Mouse (Mus musculus) heart, postnatal 36 days (tissue): ENCODE data around the gene Cnpy1. TPM values are rescaled to one million over a fixed set of nuclear protein-coding genes. Genes with fewer than 3 reads are reported as not detected.

Experiments used
- DNase-seq, 2 experiments: peaks; one replicate each; pipeline ENCODE4 v3.0.0; 2021 to 2022
- intact Hi-C: fragments of 180-260 bp; cut with DNase I; formaldehyde crosslinking; loops from one replicate; pipeline ENCODE4 v1.15.1; 2025
- total RNA-seq, 2 experiments: library from RNA; stranded (reverse); gene quantifications; 2 replicates each; pipeline ENCODE4 v1.2.3; 2021

Cnpy1 gene
- total RNA-seq, result not detected

DNA sequence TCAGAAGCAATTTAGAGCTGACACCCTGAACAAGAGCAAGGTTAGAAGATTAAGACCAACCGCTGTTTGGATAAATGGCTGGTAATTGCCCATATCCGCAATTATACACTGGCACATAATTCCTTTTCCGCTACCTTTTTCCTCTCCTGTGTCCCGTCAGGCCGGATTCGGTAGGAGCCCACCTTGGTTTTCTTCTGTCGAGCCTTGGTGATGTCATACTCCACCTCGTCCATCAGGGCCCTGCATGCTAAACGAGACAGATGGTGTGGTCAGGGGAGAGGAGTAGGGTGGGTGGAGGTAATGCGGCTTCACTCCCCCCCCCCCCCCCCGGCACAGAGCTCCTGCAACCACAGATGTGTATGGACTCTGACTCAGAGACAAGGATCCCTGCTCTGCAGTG lies at the start of gene Cnpy1:
Gene Cnpy1 (minus strand): TSS at position 233 of the 400 bp plus-strand sequence.
- intact Hi-C loops, result no loop called here
- DNase-seq, result no peak

DNA sequence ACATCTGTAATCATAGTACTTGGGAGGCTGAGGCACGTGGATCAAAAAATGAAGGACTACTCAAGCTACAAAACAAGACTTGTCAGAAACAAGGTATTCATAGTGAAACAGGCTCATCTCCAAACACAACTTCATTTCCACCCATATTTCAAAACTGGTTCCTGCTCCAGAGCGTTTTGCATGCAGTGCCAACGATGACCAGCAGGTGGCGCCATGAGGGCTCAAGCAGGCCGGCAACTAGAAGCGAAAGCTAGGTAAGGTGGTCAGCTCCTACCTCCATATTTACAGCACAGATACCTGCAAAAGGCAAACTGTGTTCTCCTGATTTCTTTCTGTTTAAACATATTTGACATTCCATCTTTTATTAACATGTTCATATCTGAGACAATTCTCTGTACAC lies 48.4 kb upstream of the Cnpy1 start:
- intact Hi-C loops, result loop anchor here (1.0 kb wide), 1 partner anchor 94 kb away; no protein-coding TSS in a partner anchor
- peak; percentile 83 to 94 for DNase-seq

- no peak for DNase-seq
- intact Hi-C loops, result no loop called here
Measured at GRCm38 (mm10) chr5:28292281-28292680, 46.7 kb upstream of the Cnpy1 start.

DNA sequence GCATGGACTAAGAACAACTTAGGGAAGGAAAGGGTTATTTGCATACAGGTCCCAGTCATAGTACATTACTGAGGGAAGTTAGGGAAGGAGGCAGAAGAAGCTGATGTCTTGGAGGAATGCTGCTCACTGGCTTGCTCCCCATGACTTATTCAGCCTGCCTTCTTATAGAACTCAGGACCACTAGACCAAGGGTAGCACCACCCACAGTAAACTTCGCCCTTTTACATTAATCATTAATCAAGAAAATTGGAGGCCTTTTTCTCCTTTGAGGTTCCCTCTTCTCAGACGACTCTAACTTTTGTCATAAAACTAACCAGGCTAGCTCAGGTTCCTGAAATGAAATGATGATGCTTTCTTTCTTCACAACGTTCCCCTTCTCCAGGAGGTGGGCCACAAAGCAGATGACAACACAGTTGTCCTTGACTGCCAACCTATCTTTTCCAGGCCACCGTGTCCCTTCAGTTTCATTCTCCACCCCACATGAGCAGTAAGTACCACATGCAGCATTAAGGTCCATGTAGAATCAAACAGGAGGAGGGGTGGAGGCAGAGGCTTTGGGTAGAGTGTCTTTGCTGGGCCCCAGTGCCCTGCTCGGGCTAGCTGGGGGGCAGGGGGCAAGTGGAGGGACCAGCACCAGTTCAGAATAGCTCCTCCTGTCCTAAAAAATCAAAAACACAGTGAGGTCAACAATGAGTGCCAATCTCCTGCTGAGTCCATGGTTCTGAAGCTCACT lies 45.7 kb upstream of the Cnpy1 start:
- no peak for DNase-seq
- intact Hi-C loops, result no loop called here

- intact Hi-C loops, result no loop called here
- no peak for DNase-seq
Measured at GRCm38 (mm10) chr5:28290630-28291029, 45.0 kb upstream of the Cnpy1 start.

- intact Hi-C loops, result no loop called here
- no peak for DNase-seq
Measured at GRCm38 (mm10) chr5:28289111-28289510, 43.5 kb upstream of the Cnpy1 start.

GRCm38 (mm10) chr5:28277279-28277678 lies 31.7 kb upstream of the Cnpy1 start:
- no peak for DNase-seq
- intact Hi-C loops, result no loop called here

DNA sequence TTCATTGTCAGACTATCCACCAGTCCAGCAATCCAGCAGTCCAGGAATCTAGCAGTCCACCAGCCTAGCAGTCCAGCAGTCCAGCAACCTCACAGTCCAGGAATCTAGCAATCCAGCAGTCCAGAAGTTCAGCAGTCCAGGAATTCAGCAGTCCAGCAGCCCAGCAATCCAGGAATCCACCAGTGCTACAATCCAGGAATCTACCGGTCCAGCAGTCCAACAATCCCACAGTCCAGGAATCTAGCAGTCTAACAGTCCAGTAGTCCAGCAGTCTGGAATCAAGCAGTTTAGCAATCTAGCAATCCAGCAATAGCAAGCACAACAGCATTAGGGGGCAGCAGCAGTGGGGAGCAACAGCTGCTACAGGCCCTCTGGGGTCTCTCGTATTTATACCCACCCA lies 27.2 kb upstream of the Cnpy1 start:
- intact Hi-C loops, result no loop called here
- no peak for DNase-seq

DNA sequence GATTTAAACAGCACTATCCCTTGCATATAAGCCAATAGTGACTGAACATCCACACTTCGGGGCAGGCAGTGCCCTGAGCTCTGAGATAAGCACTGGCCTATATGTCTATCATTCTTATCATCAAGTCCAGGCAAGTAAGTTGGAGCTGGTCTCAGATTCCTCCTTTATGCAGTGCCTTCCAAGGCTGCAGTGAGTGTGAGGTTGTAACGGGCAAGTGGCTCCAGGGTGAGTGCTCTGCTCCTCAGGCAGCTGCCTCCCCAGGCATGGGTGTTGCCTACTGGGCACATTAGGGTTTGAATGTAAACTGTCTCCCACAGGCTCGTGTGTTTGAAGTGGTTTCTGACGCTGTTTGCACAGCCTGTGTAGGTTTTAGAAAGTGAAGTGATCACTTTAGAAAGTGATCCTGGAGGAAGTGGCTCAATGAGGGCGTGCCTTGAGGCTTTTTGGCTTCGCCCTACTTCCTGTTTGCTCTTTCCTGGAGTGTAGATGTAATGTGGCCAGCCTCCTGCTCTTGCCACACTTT lies 23.9 kb upstream of the Cnpy1 start:
- intact Hi-C loops, result no loop called here
- no peak for DNase-seq

DNA sequence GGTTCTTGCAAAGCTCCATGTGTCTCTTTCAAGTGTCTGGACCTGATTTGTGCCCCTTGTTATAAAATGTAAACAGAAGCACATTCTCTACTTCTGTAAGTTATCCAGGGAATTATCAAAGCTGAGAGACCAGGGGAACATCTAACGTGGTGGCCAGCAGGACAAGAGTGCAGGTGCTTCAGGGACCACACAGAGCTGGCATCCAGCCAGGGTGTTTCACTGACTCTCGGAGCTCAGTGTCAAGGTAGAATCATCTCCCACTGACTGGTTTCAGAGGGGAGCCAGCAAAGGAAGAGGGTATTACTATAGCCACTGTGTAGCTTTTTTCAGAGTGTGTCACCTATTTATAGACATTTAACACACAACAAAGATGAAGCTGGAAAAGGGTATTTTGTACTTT lies 22.0 kb upstream of the Cnpy1 start:
- intact Hi-C loops, result no loop called here
- DNase-seq, result no peak

DNA sequence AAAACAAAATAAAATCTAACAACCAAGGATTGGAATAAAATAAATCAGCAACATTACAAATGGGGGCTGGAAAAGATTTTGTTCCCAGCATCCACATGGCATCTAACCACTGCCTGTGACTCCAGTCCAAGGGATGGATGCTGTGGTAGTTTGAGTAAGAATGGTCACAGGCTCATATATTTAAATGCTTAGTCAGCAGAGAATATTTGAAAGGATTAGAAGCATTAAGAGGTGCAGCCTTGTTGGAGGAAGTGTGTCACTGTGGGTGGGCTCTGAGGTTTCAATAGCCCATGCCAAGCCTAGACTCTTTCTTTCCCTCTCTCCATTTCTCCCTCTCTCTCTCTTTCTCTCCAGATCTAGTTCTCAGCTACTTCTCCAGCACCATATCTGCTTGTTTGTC lies 20.0 kb upstream of the Cnpy1 start:
- DNase-seq, result no peak
- intact Hi-C loops, result no loop called here

DNA sequence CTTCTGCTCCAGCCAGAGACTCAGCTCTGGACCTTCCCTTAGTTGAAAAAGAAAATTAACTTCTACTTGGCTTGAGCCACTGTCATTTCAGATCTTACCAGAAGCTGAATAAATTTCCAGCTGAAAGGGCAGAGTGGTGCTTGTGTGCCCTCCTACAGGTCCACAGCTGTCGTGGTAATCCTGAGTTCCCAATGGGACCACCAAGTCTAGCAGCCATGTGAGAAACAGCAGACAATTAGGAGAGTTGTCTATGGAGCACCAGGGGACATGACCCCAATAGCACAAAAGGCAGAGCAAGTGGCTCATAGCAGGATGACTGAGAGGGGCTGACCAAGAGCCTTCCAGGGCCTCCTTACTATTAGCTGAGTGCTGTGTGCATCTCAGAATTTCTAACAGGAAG lies 18.2 kb upstream of the Cnpy1 start:
- DNase-seq, result no peak
- intact Hi-C loops, result no loop called here

DNA sequence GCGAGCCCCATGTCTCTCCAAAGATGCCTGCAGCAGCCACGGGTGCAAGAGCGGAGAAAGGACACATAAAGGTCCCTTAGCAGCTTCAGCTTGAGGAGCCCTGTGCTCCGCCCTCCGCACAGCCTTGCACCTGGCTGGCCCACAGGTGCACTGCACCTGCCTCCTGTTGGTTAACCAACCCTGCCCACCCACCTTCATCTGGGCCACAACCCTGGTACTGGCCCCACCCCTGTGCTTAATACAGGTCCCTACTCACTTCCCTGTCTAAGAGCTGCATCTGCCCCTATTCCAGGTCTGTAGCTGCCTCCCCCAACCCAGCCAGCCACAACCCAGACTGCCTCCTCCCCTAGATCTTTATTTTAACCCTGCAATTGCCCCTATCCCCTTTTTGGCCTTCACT lies 16.5 kb upstream of the Cnpy1 start:
- intact Hi-C loops, result no loop called here
- no peak for DNase-seq

DNA sequence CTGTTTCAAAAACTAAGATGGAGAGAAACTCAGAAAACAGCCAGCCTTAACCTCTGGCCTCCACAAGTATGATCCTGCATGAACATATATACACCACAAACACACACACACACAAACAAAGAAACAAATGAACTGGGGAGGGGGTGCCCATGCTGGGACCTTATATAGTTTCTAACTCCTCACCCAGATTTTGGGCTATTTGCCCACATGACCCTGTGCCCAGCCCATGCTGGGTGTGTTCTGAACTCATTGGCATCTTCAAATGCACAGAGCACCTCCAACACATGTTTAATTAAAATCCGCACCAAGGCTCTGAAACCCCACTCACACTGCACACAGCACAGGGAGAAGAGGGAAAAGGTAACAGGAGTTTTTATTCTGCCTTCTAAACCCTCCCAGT lies 14.3 kb upstream of the Cnpy1 start:
- intact Hi-C loops, result no loop called here

GRCm38 (mm10) chr5:28259385-28259784 lies 13.8 kb upstream of the Cnpy1 start:
- intact Hi-C loops, result no loop called here
- no peak for DNase-seq

More for the DNA sequence above, 14.3 kb upstream of the Cnpy1 start:
- DNase-seq, result no peak

DNA sequence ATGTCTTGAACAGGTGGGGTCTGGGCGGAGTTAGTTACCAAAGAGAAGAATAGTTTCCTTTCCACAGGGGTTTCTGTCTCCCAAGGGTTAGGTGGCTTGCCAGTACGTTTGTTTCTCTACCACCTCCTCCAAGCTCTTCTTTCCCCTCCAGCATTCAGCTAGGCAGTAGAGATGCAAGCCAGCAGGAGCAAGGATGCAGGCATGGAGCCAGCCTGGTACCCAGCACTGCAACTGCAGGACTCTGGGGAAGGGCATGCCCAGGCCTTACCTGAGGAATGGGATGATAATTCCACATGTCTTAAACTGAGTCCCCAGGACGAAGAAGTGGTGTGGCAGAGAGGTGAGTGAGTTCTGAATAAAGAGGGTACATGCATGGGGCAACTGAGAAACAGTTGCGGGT lies 12.2 kb upstream of the Cnpy1 start:
- intact Hi-C loops, result no loop called here

DNA sequence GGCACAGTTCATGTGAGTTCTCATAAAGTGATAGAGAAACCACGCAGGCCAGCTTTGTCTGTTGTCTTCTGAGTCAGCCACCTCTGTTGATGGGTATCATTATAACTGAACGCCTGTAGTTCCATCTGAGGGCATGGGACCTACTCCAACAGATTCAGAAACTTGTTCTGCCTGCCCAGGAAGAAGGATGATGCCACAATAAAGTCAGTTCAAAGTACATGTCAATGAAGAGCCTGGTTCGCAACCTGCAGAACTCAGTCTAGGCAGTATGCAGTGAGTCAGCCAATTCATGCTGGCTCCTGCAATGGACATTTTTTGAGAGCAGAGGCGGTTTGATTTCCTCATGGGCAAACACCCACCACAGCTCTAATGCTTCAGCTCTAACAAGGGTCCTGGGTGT lies 7.4 kb upstream of the Cnpy1 start:
- intact Hi-C loops, result no loop called here
- DNase-seq, result no peak

More for the DNA sequence above, 12.2 kb upstream of the Cnpy1 start:
- DNase-seq, result no peak

- no peak for DNase-seq
- intact Hi-C loops, result no loop called here
Measured at GRCm38 (mm10) chr5:28252260-28252659, 6.7 kb upstream of the Cnpy1 start.

GRCm38 (mm10) chr5:28251211-28251764 lies 5.7 kb upstream of the Cnpy1 start:
- intact Hi-C loops, result no loop called here

DNA sequence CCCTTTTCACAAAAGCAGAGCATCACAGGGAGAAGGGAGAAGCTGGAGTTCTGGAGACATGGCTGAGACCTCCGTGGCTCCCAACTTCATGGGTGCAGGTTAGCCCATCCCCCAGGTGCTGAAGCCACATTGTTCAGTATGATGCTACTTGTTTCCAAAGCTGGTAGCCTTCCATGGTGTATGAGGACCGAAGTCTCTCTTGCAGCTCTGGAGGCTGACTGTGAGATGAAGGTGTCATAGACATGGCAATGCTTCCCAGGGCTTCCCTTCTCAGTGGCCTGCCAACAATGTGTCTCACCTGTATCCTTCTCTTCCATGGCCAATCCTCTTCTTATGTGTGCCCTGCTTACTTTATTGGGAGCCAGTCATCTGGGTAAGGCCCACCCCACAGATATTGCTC lies 4.9 kb upstream of the Cnpy1 start:
- intact Hi-C loops, result no loop called here
- no peak for DNase-seq

More at GRCm38 (mm10) chr5:28251211-28251764, 5.7 kb upstream of the Cnpy1 start:
- no peak for DNase-seq

GRCm38 (mm10) chr5:28245121-28245520 lies 485 bp downstream of the Cnpy1 start:
- DNase-seq, result no peak
- intact Hi-C loops, result no loop called here

GRCm38 (mm10) chr5:28243501-28244177 lies 2.0 kb downstream of the Cnpy1 start:
- intact Hi-C loops, result no loop called here
- DNase-seq, result no peak
